Mouse (Mus musculus): ENCODE data around the gene Prkcz. TPM values are rescaled to one million over a fixed set of nuclear protein-coding genes. Genes with fewer than 3 reads are reported as not detected.

Gene Prkcz
- polyA plus RNA-seq, 1 experiment from 2014 or later: 11.3 TPM

GRCm38 (mm10) chr4:155264521-155265321 lies 96.4 kb downstream of the Prkcz start:
- TF ChIP-seq CTCF (IDR thresholded peaks at IDR 0.05; ENCODE audit: low read depth): no peak
- no peak for TF ChIP-seq EP300 (optimal IDR thresholded peaks at IDR 0.05)
- ATAC-seq (ENCODE audit: low FRiP score, low TSS enrichment): no peak
- Histone ChIP-seq H3K4me1 (replicated peaks; ENCODE audit: control insufficient read depth, insufficient read depth) (peaks cover 3% of the 10 kb centered on the region; the same call in 1 of the 2 replicates), H3K36me3 (ENCODE audit: control insufficient read depth, insufficient read depth, low read length) (no peaks in the 10 kb centered on the region), H3K4me2 (replicated peaks; ENCODE audit: low read depth) (no peak overlapping the region), H3K9ac (ENCODE audit: low read length) (no peak overlapping the region), H3K27me3 (ENCODE audit: control insufficient read depth, insufficient read depth, low read length) (no peaks in the 10 kb centered on the region), H3K4me3 (ENCODE audit: low read depth, low read length) (no peak overlapping the region), H3K27ac (replicated peaks) (no peak overlapping the region), H3K9me3 (ENCODE audit: control insufficient read depth, low read length) (0 out of 2 replicates have a peak, but pooled peaks cover 3% of the 10 kb centered on the region)
- WGBS: 85% methylated on average over 3 of the region's 3 CpGs
- no peak for DNase-seq (ENCODE audit: low spot score)

- peak overlapping the region; percentile 61; the same call in 1 of the 2 replicates for H3K27ac ChIP-seq (replicated peaks)
- no peaks in the 10 kb centered on the region for H3K9me3 ChIP-seq (ENCODE audit: control insufficient read depth, low read length)
- 66% methylated on average over 6 of the region's 6 CpGs for WGBS
Observed at GRCm38 (mm10) chr4:155252253-155252652, 108.9 kb downstream of the Prkcz start.

GRCm38 (mm10) chr4:155251147-155251546 lies 110.0 kb downstream of the Prkcz start:
- WGBS: 30% methylated on average over 3 of the region's 3 CpGs
- no peak overlapping the region for H3K9ac ChIP-seq (ENCODE audit: low read length)
- H3K4me1 ChIP-seq (replicated peaks; ENCODE audit: control insufficient read depth, insufficient read depth): no peaks in the 10 kb centered on the region
- peak overlapping the region; percentile 95 for H3K4me2 ChIP-seq (replicated peaks; ENCODE audit: low read depth)
- no peak for TF ChIP-seq CTCF (IDR thresholded peaks at IDR 0.05; ENCODE audit: low read depth)
- TF ChIP-seq EP300 (optimal IDR thresholded peaks at IDR 0.05): no peak
- H3K27me3 ChIP-seq (ENCODE audit: control insufficient read depth, insufficient read depth, low read length): no peaks in the 10 kb centered on the region
- H3K36me3 ChIP-seq (ENCODE audit: control insufficient read depth, insufficient read depth, low read length): no peaks in the 10 kb centered on the region; the same call in 1 of the 2 replicates
- no peaks in the 10 kb centered on the region for H3K9me3 ChIP-seq (ENCODE audit: control insufficient read depth, low read length)
- H3K4me3 ChIP-seq (ENCODE audit: low read depth, low read length): no peak overlapping the region
- DNase-seq (ENCODE audit: low spot score) (no peak), ATAC-seq (ENCODE audit: low FRiP score, low TSS enrichment) (no peak)
- H3K27ac ChIP-seq (replicated peaks): peak overlapping the region; percentile 97; the same call in 1 of the 2 replicates

More at GRCm38 (mm10) chr4:155252253-155252652, 108.9 kb downstream of the Prkcz start:
- no peak overlapping the region for H3K9ac ChIP-seq (ENCODE audit: low read length)
- no peak overlapping the region for H3K4me3 ChIP-seq (ENCODE audit: low read depth, low read length)
- H3K4me2 ChIP-seq (replicated peaks; ENCODE audit: low read depth): no peak overlapping the region
- no peaks in the 10 kb centered on the region; the same call in 1 of the 2 replicates for H3K36me3 ChIP-seq (ENCODE audit: control insufficient read depth, insufficient read depth, low read length)
- TF ChIP-seq CTCF (IDR thresholded peaks at IDR 0.05; ENCODE audit: low read depth) (no peak), EP300 (optimal IDR thresholded peaks at IDR 0.05) (no peak)
- H3K27me3 ChIP-seq (ENCODE audit: control insufficient read depth, insufficient read depth, low read length): no peaks in the 10 kb centered on the region
- no peaks in the 10 kb centered on the region for H3K4me1 ChIP-seq (replicated peaks; ENCODE audit: control insufficient read depth, insufficient read depth)
- DNase-seq (ENCODE audit: low spot score) (no peak), ATAC-seq (ENCODE audit: low FRiP score, low TSS enrichment) (no peak)

- ATAC-seq (ENCODE audit: low FRiP score, low TSS enrichment): peak; percentile 10; the same call in 1 of the 2 replicates
- no peak for TF ChIP-seq CTCF (IDR thresholded peaks at IDR 0.05; ENCODE audit: low read depth)
- TF ChIP-seq EP300 (optimal IDR thresholded peaks at IDR 0.05): no peak
- Histone ChIP-seq H3K4me3 (ENCODE audit: low read depth, low read length) (peak overlapping the region; percentile 61), H3K27me3 (ENCODE audit: control insufficient read depth, insufficient read depth, low read length) (no peaks in the 10 kb centered on the region), H3K36me3 (ENCODE audit: control insufficient read depth, insufficient read depth, low read length) (no peaks in the 10 kb centered on the region; the same call in 1 of the 2 replicates), H3K4me2 (replicated peaks; ENCODE audit: low read depth) (peak overlapping the region; percentile 95), H3K4me1 (replicated peaks; ENCODE audit: control insufficient read depth, insufficient read depth) (no peaks in the 10 kb centered on the region), H3K27ac (replicated peaks) (peak overlapping the region; percentile 97), H3K9me3 (ENCODE audit: control insufficient read depth, low read length) (no peaks in the 10 kb centered on the region), H3K9ac (ENCODE audit: low read length) (peak overlapping the region; percentile 81)
- WGBS: 14% methylated on average over 23 of the region's 23 CpGs
- peak; percentile 45 for DNase-seq (ENCODE audit: low spot score)
Observed at GRCm38 (mm10) chr4:155250361-155251117, 110.6 kb downstream of the Prkcz start.

- H3K4me1 ChIP-seq (replicated peaks; ENCODE audit: control insufficient read depth, insufficient read depth): no peaks in the 10 kb centered on the region
Observed at GRCm38 (mm10) chr4:155249648-155250351, 111.4 kb downstream of the Prkcz start, which contains the start of gene Faap20. Faap20 (plus strand) TSS chr4:155249802.

More at GRCm38 (mm10) chr4:155249648-155250351, 111.4 kb downstream of the Prkcz start, which contains the start of gene Faap20:
- Histone ChIP-seq H3K9me3 (ENCODE audit: control insufficient read depth, low read length) (no peaks in the 10 kb centered on the region), H3K4me3 (ENCODE audit: low read depth, low read length) (peak within 1 kb of the TSS; percentile 61), H3K36me3 (ENCODE audit: control insufficient read depth, insufficient read depth, low read length) (no peaks in the 10 kb centered on the region; the same call in 1 of the 2 replicates), H3K9ac (ENCODE audit: low read length) (peak within 1 kb of the TSS; percentile 81), H3K27me3 (ENCODE audit: control insufficient read depth, insufficient read depth, low read length) (no peaks in the 10 kb centered on the region), H3K4me2 (replicated peaks; ENCODE audit: low read depth) (peak within 1 kb of the TSS; percentile 95), H3K27ac (replicated peaks) (peak within 1 kb of the TSS; percentile 97)
- WGBS: under 1% methylated on average over 52 of the region's 58 CpGs
- TF ChIP-seq EP300 (optimal IDR thresholded peaks at IDR 0.05) (peak; percentile 73), CTCF (IDR thresholded peaks at IDR 0.05; ENCODE audit: low read depth) (no peak)
- ATAC-seq (ENCODE audit: low FRiP score, low TSS enrichment): peak; percentile 91
- peak; percentile 91 for DNase-seq (ENCODE audit: low spot score)
